Mouse (Mus musculus): ENCODE data around the gene Ntn5. TPM values are rescaled to one million over a fixed set of nuclear protein-coding genes. Genes with fewer than 3 reads are reported as not detected.

Gene Ntn5
- polyA plus RNA-seq (2014; fragmentation: Nextera tagmentation; extraction: Ambion mirVana) = 0.21 TPM in 1 of 2 replicates, not detected in the other

GRCm38 (mm10) chr7:45683396-45684050 lies at the start of gene Ntn5:
TSS of gene Ntn5 (plus strand) at chr7:45684022.
- Histone ChIP-seq H3K4me1 (ENCODE audit: control insufficient read depth, insufficient read depth, low read length) (no peaks in the 10 kb centered on the region), H3K36me3 (ENCODE audit: control insufficient read depth, insufficient read depth, low read length) (no peaks in the 10 kb centered on the region), H3K9me3 (ENCODE audit: control insufficient read depth, low read length) (no peaks in the 10 kb centered on the region), H3K4me3 (ENCODE audit: low read depth, low read length) (no peak within 1 kb of the TSS), H3K27ac (ENCODE audit: low read depth, low read length) (no peak within 1 kb of the TSS), H3K4me2 (no peak within 1 kb of the TSS), H3K9ac (ENCODE audit: low read length) (0 out of 2 replicates have a peak within 1 kb of the TSS, but pooled peaks have one; percentile 10), H3K27me3 (ENCODE audit: control insufficient read depth, insufficient read depth, low read length) (no peaks in the 10 kb centered on the region)
- WGBS = 72% methylated on average over 7 of the region's 7 CpGs
- DNase-seq (ENCODE audit: low spot score, missing footprints) = peak; percentile 72
- ATAC-seq (ENCODE audit: low FRiP score) = no peak

- Histone ChIP-seq H3K4me1 (ENCODE audit: control insufficient read depth, insufficient read depth, low read length) (peaks cover 6% of the 10 kb centered on the region; the same call in 1 of the 2 replicates), H3K27me3 (ENCODE audit: control insufficient read depth, insufficient read depth, low read length) (peaks cover 7% of the 10 kb centered on the region), H3K9ac (ENCODE audit: low read length) (no peak overlapping the region), H3K36me3 (ENCODE audit: control insufficient read depth, insufficient read depth, low read length) (no peaks in the 10 kb centered on the region), H3K27ac (ENCODE audit: low read depth, low read length) (no peak overlapping the region), H3K4me3 (ENCODE audit: low read depth, low read length) (no peak overlapping the region), H3K4me2 (no peak overlapping the region), H3K9me3 (ENCODE audit: control insufficient read depth, low read length) (no peaks in the 10 kb centered on the region)
- DNase-seq (ENCODE audit: low spot score, missing footprints) (no peak), ATAC-seq (ENCODE audit: low FRiP score) (no peak)
- 88% methylated on average over 11 of the region's 11 CpGs for WGBS
Measured at GRCm38 (mm10) chr7:45634946-45635681, 48.7 kb upstream of the Ntn5 start.

GRCm38 (mm10) chr7:45635711-45636688 lies 47.8 kb upstream of the Ntn5 start:
- no peak for ATAC-seq (ENCODE audit: low FRiP score)
- WGBS = 91% methylated on average over 15 of the region's 15 CpGs
- Histone ChIP-seq H3K9ac (ENCODE audit: low read length) (no peak overlapping the region), H3K4me3 (ENCODE audit: low read depth, low read length) (no peak overlapping the region), H3K36me3 (ENCODE audit: control insufficient read depth, insufficient read depth, low read length) (no peaks in the 10 kb centered on the region), H3K27me3 (ENCODE audit: control insufficient read depth, insufficient read depth, low read length) (peaks cover 7% of the 10 kb centered on the region), H3K27ac (ENCODE audit: low read depth, low read length) (no peak overlapping the region), H3K4me2 (no peak overlapping the region), H3K4me1 (ENCODE audit: control insufficient read depth, insufficient read depth, low read length) (peaks cover 6% of the 10 kb centered on the region; the same call in 1 of the 2 replicates), H3K9me3 (ENCODE audit: control insufficient read depth, low read length) (no peaks in the 10 kb centered on the region)
- DNase-seq (ENCODE audit: low spot score, missing footprints) = no peak

- ATAC-seq (ENCODE audit: low FRiP score) (no peak), DNase-seq (ENCODE audit: low spot score, missing footprints) (no peak)
- Histone ChIP-seq H3K27ac (ENCODE audit: low read depth, low read length) (no peak overlapping the region), H3K9ac (ENCODE audit: low read length) (no peak overlapping the region), H3K4me1 (ENCODE audit: control insufficient read depth, insufficient read depth, low read length) (peaks cover 12% of the 10 kb centered on the region), H3K4me2 (peak overlapping the region; percentile 40; the same call in 1 of the 2 replicates), H3K9me3 (ENCODE audit: control insufficient read depth, low read length) (no peaks in the 10 kb centered on the region), H3K4me3 (ENCODE audit: low read depth, low read length) (peak overlapping the region; percentile 19; the same call in 1 of the 2 replicates), H3K36me3 (ENCODE audit: control insufficient read depth, insufficient read depth, low read length) (no peaks in the 10 kb centered on the region), H3K27me3 (ENCODE audit: control insufficient read depth, insufficient read depth, low read length) (no peaks in the 10 kb centered on the region; the same call in 1 of the 2 replicates)
- 92% methylated on average over 6 of the region's 6 CpGs for WGBS
Measured at GRCm38 (mm10) chr7:45637710-45638109, 46.1 kb upstream of the Ntn5 start.

GRCm38 (mm10) chr7:45638623-45639401 lies 45.0 kb upstream of the Ntn5 start:
- Histone ChIP-seq H3K4me3 (ENCODE audit: low read depth, low read length) (peak overlapping the region; percentile 19), H3K9me3 (ENCODE audit: control insufficient read depth, low read length) (no peaks in the 10 kb centered on the region), H3K27ac (ENCODE audit: low read depth, low read length) (no peak overlapping the region; the same call in 1 of the 2 replicates), H3K27me3 (ENCODE audit: control insufficient read depth, insufficient read depth, low read length) (no peaks in the 10 kb centered on the region), H3K9ac (ENCODE audit: low read length) (peak overlapping the region; percentile 11; the same call in 1 of the 2 replicates), H3K4me1 (ENCODE audit: control insufficient read depth, insufficient read depth, low read length) (peaks cover 17% of the 10 kb centered on the region), H3K36me3 (ENCODE audit: control insufficient read depth, insufficient read depth, low read length) (no peaks in the 10 kb centered on the region), H3K4me2 (peak overlapping the region; percentile 40)
- ATAC-seq (ENCODE audit: low FRiP score) = peak; percentile 87
- WGBS = 18% methylated on average over 29 of the region's 29 CpGs
- peak; percentile 97 for DNase-seq (ENCODE audit: low spot score, missing footprints)

- Histone ChIP-seq H3K27me3 (ENCODE audit: control insufficient read depth, insufficient read depth, low read length) (no peaks in the 10 kb centered on the region), H3K9me3 (ENCODE audit: control insufficient read depth, low read length) (no peaks in the 10 kb centered on the region), H3K4me1 (ENCODE audit: control insufficient read depth, insufficient read depth, low read length) (peaks cover 21% of the 10 kb centered on the region), H3K4me3 (ENCODE audit: low read depth, low read length) (no peak within 1 kb of the TSS), H3K36me3 (ENCODE audit: control insufficient read depth, insufficient read depth, low read length) (no peaks in the 10 kb centered on the region), H3K9ac (ENCODE audit: low read length) (no peak within 1 kb of the TSS), H3K27ac (ENCODE audit: low read depth, low read length) (no peak within 1 kb of the TSS; the same call in 1 of the 2 replicates), H3K4me2 (no peak within 1 kb of the TSS)
- WGBS = 13% methylated on average over 19 of the region's 19 CpGs
- DNase-seq (ENCODE audit: low spot score, missing footprints) (no peak), ATAC-seq (ENCODE audit: low FRiP score) (no peak)
Measured at GRCm38 (mm10) chr7:45639561-45640027, 44.2 kb upstream of the Ntn5 start, which contains the start of gene Mamstr. TSS of gene Mamstr (plus strand) at chr7:45639977.

GRCm38 (mm10) chr7:45640191-45640957 lies 43.4 kb upstream of the Ntn5 start:
- H3K36me3 ChIP-seq (ENCODE audit: control insufficient read depth, insufficient read depth, low read length) = no peaks in the 10 kb centered on the region
- H3K4me2 ChIP-seq = no peak overlapping the region
- H3K4me1 ChIP-seq (ENCODE audit: control insufficient read depth, insufficient read depth, low read length) = peaks cover 23% of the 10 kb centered on the region
- no peak for ATAC-seq (ENCODE audit: low FRiP score)
- no peak overlapping the region for H3K9ac ChIP-seq (ENCODE audit: low read length)
- 69% methylated on average over 19 of the region's 19 CpGs for whole genome bisulfite sequencing
- H3K9me3 ChIP-seq (ENCODE audit: control insufficient read depth, low read length) = no peaks in the 10 kb centered on the region
- H3K27me3 ChIP-seq (ENCODE audit: control insufficient read depth, insufficient read depth, low read length) = no peaks in the 10 kb centered on the region
- DNase-seq (ENCODE audit: low spot score, missing footprints) = no peak
- H3K27ac ChIP-seq (ENCODE audit: low read depth, low read length) = no peak overlapping the region
- no peak overlapping the region for H3K4me3 ChIP-seq (ENCODE audit: low read depth, low read length)
